Mouse (Mus musculus) ovary, postnatal 14 days (tissue): Measurements from ENCODE around the gene Odf2.
"Not testable (repeated sequence)": the region's sequence is repeated elsewhere in the genome, so short reads cannot be mapped to it uniquely, and the experiment has no call there.

Experiments
- DNase-seq: peaks from one replicate; pipeline ENCODE4 v3.0.0; 2022; ENCODE audit warnings: low spot score

Gene Odf2

GRCm38 (mm10) chr2:29869646-29870451, 19.2 kb upstream of the Odf2 start:
- no peak for DNase-seq

- DNase-seq: no peak
Observed at GRCm38 (mm10) chr2:29872581-29873295, 16.3 kb upstream of the Odf2 start.

- no peak for DNase-seq
Observed at GRCm38 (mm10) chr2:29873801-29874200, 15.2 kb upstream of the Odf2 start.

- no peak for DNase-seq
Observed at GRCm38 (mm10) chr2:29878061-29878460, 11.0 kb upstream of the Odf2 start.

GRCm38 (mm10) chr2:29879191-29879590, 9.8 kb upstream of the Odf2 start:
- DNase-seq: no peak

- DNase-seq: no peak
Observed at GRCm38 (mm10) chr2:29879964-29880830, 8.8 kb upstream of the Odf2 start.

GRCm38 (mm10) chr2:29886659-29887292, 2.2 kb upstream of the Odf2 start:
- not testable (repeated sequence) for DNase-seq

- peak; percentile 81 for DNase-seq
Observed at GRCm38 (mm10) chr2:29889991-29890833, 1.2 kb downstream of the Odf2 start.

- no peak for DNase-seq
Observed at GRCm38 (mm10) chr2:29891773-29892172, 2.8 kb downstream of the Odf2 start.

- DNase-seq: no peak
Observed at GRCm38 (mm10) chr2:29896071-29896470, 7.0 kb downstream of the Odf2 start.

GRCm38 (mm10) chr2:29897366-29897765, 8.3 kb downstream of the Odf2 start:
- no peak for DNase-seq

- DNase-seq: no peak
Observed at GRCm38 (mm10) chr2:29898081-29898480, 9.1 kb downstream of the Odf2 start.

GRCm38 (mm10) chr2:29902194-29902593, 13.2 kb downstream of the Odf2 start:
- DNase-seq: no peak

- not testable (repeated sequence) for DNase-seq
Observed at GRCm38 (mm10) chr2:29908171-29908570, 19.1 kb downstream of the Odf2 start.

GRCm38 (mm10) chr2:29910042-29910441, 21.0 kb downstream of the Odf2 start:
- DNase-seq: no peak

- DNase-seq: no peak
Observed at GRCm38 (mm10) chr2:29917621-29918020, 28.6 kb downstream of the Odf2 start.

- peak; percentile 48 for DNase-seq
Observed at GRCm38 (mm10) chr2:29922011-29922410, 33.0 kb downstream of the Odf2 start.

- DNase-seq: no peak
Observed at GRCm38 (mm10) chr2:29926542-29926941, 37.5 kb downstream of the Odf2 start.

GRCm38 (mm10) chr2:29930506-29930905, 41.5 kb downstream of the Odf2 start:
- DNase-seq: no peak

- no peak for DNase-seq
Observed at GRCm38 (mm10) chr2:29931194-29931593, 42.2 kb downstream of the Odf2 start.
